Comparison of ENCODE assay signal across 23 mouse cellular contexts in the genomic region with DNA sequence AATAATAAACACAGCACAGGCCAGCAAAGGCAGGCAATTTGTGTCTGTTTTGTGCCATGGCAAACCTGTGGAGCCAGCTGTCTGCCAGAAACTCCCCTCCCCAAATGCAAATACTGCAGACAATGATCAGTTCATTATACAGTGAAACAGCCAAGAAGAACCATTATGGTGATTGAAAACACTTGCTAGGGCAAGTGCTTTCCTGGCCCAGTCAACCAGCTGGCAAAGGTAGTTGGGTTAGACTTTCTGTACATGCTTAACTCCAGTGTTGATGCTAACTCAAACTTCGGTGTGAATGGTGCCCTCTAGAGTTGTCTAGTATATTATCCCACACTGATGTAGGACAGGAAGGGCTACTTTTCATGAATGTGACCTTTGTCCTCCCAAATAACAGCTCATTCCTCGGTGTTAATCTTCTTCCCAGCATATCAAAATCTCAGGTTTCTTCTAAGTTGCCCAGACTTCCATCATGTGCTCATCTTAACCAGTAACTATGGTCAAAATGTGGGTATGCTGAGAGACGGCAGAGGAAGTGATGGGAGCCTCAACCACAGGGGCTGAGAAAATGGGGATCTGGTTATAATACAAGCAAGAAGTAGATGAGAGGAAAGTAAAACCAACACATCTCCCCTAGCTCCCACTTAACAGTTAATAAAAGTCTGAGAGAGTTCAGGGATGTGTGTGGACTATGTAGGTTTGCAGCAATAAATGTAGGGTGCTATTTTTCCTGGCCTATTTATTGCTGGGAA.
DNase-seq lines count a peak whose midpoint lies in the region; ATAC-seq and TF ChIP-seq lines count a peak whose summit lies in the region.
"Had no signal": no experiment of that assay in that cellular context is flagged by ENCODE, and none has a peak within 500 bp of the region (broad histone marks: within the 10 kb centered on the region; RNA-seq: fewer than 3 reads in every experiment).

No protein-coding gene starts in this region.

- no peak for DNase-seq in kidney, postnatal 36 days
- DNase-seq in 3T3-L1 (ENCODE audit: low read depth, low spot score): peak; percentile 1
- no peak for DNase-seq in heart, postnatal 10 days
- DNase-seq: adrenal gland, postnatal 14 days; B cell, adult 2 months; cerebellum, adult 8-10 months; gastrocnemius, adult 2 months; heart, adult 2 months; kidney, adult 2 months; lung, postnatal 14 days; thymus, postnatal 25 days had no signal

- H3K4me3 ChIP-seq in forebrain, embryonic 13.5 days: no peak overlapping the region
- H3K4me3 ChIP-seq in forebrain, embryonic 12.5 days (replicated peaks): no peak overlapping the region
- no peak overlapping the region for H3K4me3 ChIP-seq in kidney, embryonic 16.5 days (ENCODE audit: low read length)
- H3K4me3 ChIP-seq in intestine, postnatal 0 days (ENCODE audit: low read depth, low read length): no peak overlapping the region
- H3K4me3 ChIP-seq: erythroblast, embryonic 14.5 days; gastrocnemius, adult 2 months; heart, adult 2 months; limb, embryonic 12.5 days; midbrain, embryonic 10.5 days; neural tube, embryonic 15.5 days had no signal

- WGBS in forebrain, embryonic 13.5 days: 72% methylated on average over 3 of the region's 3 CpGs
- WGBS in forebrain, embryonic 12.5 days: 71% methylated on average over 3 of the region's 3 CpGs
- 36% methylated on average over 3 of the region's 3 CpGs for WGBS in kidney, embryonic 16.5 days
- WGBS in intestine, postnatal 0 days: 65% methylated on average over 3 of the region's 3 CpGs

- ATAC-seq in forebrain, embryonic 13.5 days: peak; percentile 27; the same call in 1 of the 2 replicates
- ATAC-seq in forebrain, embryonic 12.5 days (ENCODE audit: low FRiP score): no peak
- no peak for ATAC-seq in kidney, embryonic 16.5 days (ENCODE audit: low FRiP score, low TSS enrichment)
- peak; percentile 86 for ATAC-seq in common myeloid progenitor, adult 5-6 weeks (replicated peaks; ENCODE audit: low read depth, poor library complexity, severe bottlenecking)
- no peak for ATAC-seq in intestine, postnatal 0 days
- ATAC-seq: activated CD4-positive, CD25-positive, alpha-beta regulatory T cell, adult 4 months; Patski had no signal

- 0 out of 2 replicates have a peak, but pooled peaks cover 5% of the 10 kb centered on the region for H3K4me1 ChIP-seq in forebrain, embryonic 13.5 days
- peaks cover 3% of the 10 kb centered on the region; the same call in 1 of the 2 replicates for H3K4me1 ChIP-seq in forebrain, embryonic 12.5 days
- peaks cover 13% of the 10 kb centered on the region; the same call in 1 of the 2 replicates for H3K4me1 ChIP-seq in kidney, embryonic 16.5 days (ENCODE audit: insufficient read depth, low read length)
- no peaks in the 10 kb centered on the region for H3K4me1 ChIP-seq in intestine, postnatal 0 days (replicated peaks; ENCODE audit: control insufficient read depth, insufficient read depth, low read length)
- H3K4me1 ChIP-seq: midbrain, embryonic 10.5 days had no signal

- TF ChIP-seq CTCF in intestine, postnatal 0 days (IDR thresholded peaks at IDR 0.05; ENCODE audit: low read depth): no peak

- intact Hi-C loops in heart, postnatal 10 days (cut with DNase I): no loop called here

- H3K27ac ChIP-seq in forebrain, embryonic 13.5 days: no peak overlapping the region
- H3K27ac ChIP-seq in forebrain, embryonic 12.5 days: no peak overlapping the region
- H3K27ac ChIP-seq in kidney, embryonic 16.5 days (ENCODE audit: low read length): peak overlapping the region; percentile 45; the same call in 1 of the 2 replicates
- H3K27ac ChIP-seq in intestine, postnatal 0 days (ENCODE audit: low read depth, low read length): no peak overlapping the region
- H3K27ac ChIP-seq: gastrocnemius, adult 2 months; heart, adult 2 months; liver, embryonic 14.5 days; midbrain, embryonic 10.5 days; neural tube, embryonic 15.5 days had no signal

- H3K36me3 ChIP-seq in forebrain, embryonic 13.5 days (ENCODE audit: poor library complexity, severe bottlenecking): no peaks in the 10 kb centered on the region
- no peaks in the 10 kb centered on the region for H3K36me3 ChIP-seq in forebrain, embryonic 12.5 days (replicated peaks)
- no peaks in the 10 kb centered on the region for H3K36me3 ChIP-seq in kidney, embryonic 16.5 days (ENCODE audit: insufficient read depth, low read length)
- H3K36me3 ChIP-seq in intestine, postnatal 0 days (ENCODE audit: control insufficient read depth, insufficient read depth): no peaks in the 10 kb centered on the region
- H3K36me3 ChIP-seq: limb, embryonic 12.5 days; midbrain, embryonic 10.5 days; neural tube, embryonic 15.5 days had no signal

- no peak overlapping the region for H3K4me2 ChIP-seq in forebrain, embryonic 13.5 days
- no peak overlapping the region for H3K4me2 ChIP-seq in forebrain, embryonic 12.5 days
- no peak overlapping the region for H3K4me2 ChIP-seq in kidney, embryonic 16.5 days (replicated peaks; ENCODE audit: low read depth, low read length)
- no peak overlapping the region for H3K4me2 ChIP-seq in intestine, postnatal 0 days (replicated peaks; ENCODE audit: low read depth)
- H3K4me2 ChIP-seq: limb, embryonic 12.5 days; neural tube, embryonic 15.5 days had no signal

- H3K9ac ChIP-seq in forebrain, embryonic 13.5 days: no peak overlapping the region
- no peak overlapping the region for H3K9ac ChIP-seq in forebrain, embryonic 12.5 days
- H3K9ac ChIP-seq in kidney, embryonic 16.5 days (replicated peaks; ENCODE audit: low read length): no peak overlapping the region
- no peak overlapping the region for H3K9ac ChIP-seq in intestine, postnatal 0 days (ENCODE audit: low read depth, low read length)
- H3K9ac ChIP-seq: limb, embryonic 12.5 days; liver, embryonic 14.5 days; neural tube, embryonic 15.5 days had no signal

- no peaks in the 10 kb centered on the region for H3K27me3 ChIP-seq in forebrain, embryonic 13.5 days
- no peaks in the 10 kb centered on the region for H3K27me3 ChIP-seq in forebrain, embryonic 12.5 days
- H3K27me3 ChIP-seq in kidney, embryonic 16.5 days (ENCODE audit: insufficient read depth, low read length): no peaks in the 10 kb centered on the region
- no peaks in the 10 kb centered on the region for H3K27me3 ChIP-seq in intestine, postnatal 0 days (replicated peaks; ENCODE audit: control insufficient read depth, insufficient read depth, low read length)
- H3K27me3 ChIP-seq: limb, embryonic 12.5 days; neural tube, embryonic 15.5 days; Patski had no signal

- H3K9me3 ChIP-seq in forebrain, embryonic 13.5 days (replicated peaks): no peaks in the 10 kb centered on the region
- H3K9me3 ChIP-seq in forebrain, embryonic 12.5 days: no peaks in the 10 kb centered on the region
- H3K9me3 ChIP-seq in kidney, embryonic 16.5 days (ENCODE audit: low read length): no peaks in the 10 kb centered on the region
- H3K9me3 ChIP-seq in intestine, postnatal 0 days (ENCODE audit: control insufficient read depth): no peaks in the 10 kb centered on the region
- H3K9me3 ChIP-seq: limb, embryonic 12.5 days; midbrain, embryonic 10.5 days; neural tube, embryonic 15.5 days had no signal

Comparison
In these comparisons a context has a peak if more than half of its experiments do, and no peak if none do; other contexts are left out.
1. ATAC-seq: peak in forebrain, embryonic 13.5 days (single experiment) and common myeloid progenitor, adult 5-6 weeks (single experiment); none in forebrain, embryonic 12.5 days (single experiment), kidney, embryonic 16.5 days (single experiment) and intestine, postnatal 0 days (single experiment).